Mouse (Mus musculus) lung, postnatal 25 days (tissue): ENCODE results near the gene Fam19a2.

Experiments used
- DNase-seq: peaks from one replicate; pipeline ENCODE4 v3.0.0; 2022; ENCODE audit warnings: low spot score

Gene Fam19a2

GRCm38 (mm10) chr10:123570616-123571188 lies 306.9 kb downstream of the Fam19a2 start:
- DNase-seq, result no peak

- DNase-seq, result no peak
Measured at GRCm38 (mm10) chr10:123572342-123573070, 308.7 kb downstream of the Fam19a2 start.

- DNase-seq, result no peak
Measured at GRCm38 (mm10) chr10:123577823-123578222, 314.0 kb downstream of the Fam19a2 start.

- no peak for DNase-seq
Measured at GRCm38 (mm10) chr10:123579012-123579411, 315.2 kb downstream of the Fam19a2 start.

- no peak for DNase-seq
Measured at GRCm38 (mm10) chr10:123595043-123595442, 331.2 kb downstream of the Fam19a2 start.

GRCm38 (mm10) chr10:123597059-123597458 lies 333.3 kb downstream of the Fam19a2 start:
- DNase-seq, result no peak

GRCm38 (mm10) chr10:123605671-123606070 lies 341.9 kb downstream of the Fam19a2 start:
- no peak for DNase-seq

GRCm38 (mm10) chr10:123626691-123627090 lies 362.9 kb downstream of the Fam19a2 start:
- no peak for DNase-seq

- DNase-seq, result no peak
Measured at GRCm38 (mm10) chr10:123629248-123629744, 365.5 kb downstream of the Fam19a2 start.

- no peak for DNase-seq
Measured at GRCm38 (mm10) chr10:123632029-123632428, 368.2 kb downstream of the Fam19a2 start.

- DNase-seq, result no peak
Measured at GRCm38 (mm10) chr10:123636655-123637054, 372.9 kb downstream of the Fam19a2 start.

- no peak for DNase-seq
Measured at GRCm38 (mm10) chr10:123637496-123637895, 373.7 kb downstream of the Fam19a2 start.

- no peak for DNase-seq
Measured at GRCm38 (mm10) chr10:123645568-123645967, 381.8 kb downstream of the Fam19a2 start.

GRCm38 (mm10) chr10:123671208-123671607 lies 407.4 kb downstream of the Fam19a2 start:
- DNase-seq, result no peak

GRCm38 (mm10) chr10:123678284-123678864 lies 414.6 kb downstream of the Fam19a2 start:
- DNase-seq, result no peak

- no peak for DNase-seq
Measured at GRCm38 (mm10) chr10:123682718-123683255, 419.0 kb downstream of the Fam19a2 start.

GRCm38 (mm10) chr10:123692186-123692925 lies 428.6 kb downstream of the Fam19a2 start:
- no peak for DNase-seq

- no peak for DNase-seq
Measured at GRCm38 (mm10) chr10:123692926-123693224, 429.1 kb downstream of the Fam19a2 start.

GRCm38 (mm10) chr10:123702595-123702994 lies 438.8 kb downstream of the Fam19a2 start:
- no peak for DNase-seq

GRCm38 (mm10) chr10:123707026-123707425 lies 443.2 kb downstream of the Fam19a2 start:
- DNase-seq, result no peak

GRCm38 (mm10) chr10:123710738-123711137 lies 446.9 kb downstream of the Fam19a2 start:
- no peak for DNase-seq

- no peak for DNase-seq
Measured at GRCm38 (mm10) chr10:123721952-123722460, 458.2 kb downstream of the Fam19a2 start.
